Mouse (Mus musculus) right cerebral cortex, postnatal 14 days (tissue): ENCODE results near the gene Stx6.

Source experiments
- DNase-seq: peaks from one replicate; pipeline ENCODE4 v3.0.0; 2022

The Stx6 gene

DNA sequence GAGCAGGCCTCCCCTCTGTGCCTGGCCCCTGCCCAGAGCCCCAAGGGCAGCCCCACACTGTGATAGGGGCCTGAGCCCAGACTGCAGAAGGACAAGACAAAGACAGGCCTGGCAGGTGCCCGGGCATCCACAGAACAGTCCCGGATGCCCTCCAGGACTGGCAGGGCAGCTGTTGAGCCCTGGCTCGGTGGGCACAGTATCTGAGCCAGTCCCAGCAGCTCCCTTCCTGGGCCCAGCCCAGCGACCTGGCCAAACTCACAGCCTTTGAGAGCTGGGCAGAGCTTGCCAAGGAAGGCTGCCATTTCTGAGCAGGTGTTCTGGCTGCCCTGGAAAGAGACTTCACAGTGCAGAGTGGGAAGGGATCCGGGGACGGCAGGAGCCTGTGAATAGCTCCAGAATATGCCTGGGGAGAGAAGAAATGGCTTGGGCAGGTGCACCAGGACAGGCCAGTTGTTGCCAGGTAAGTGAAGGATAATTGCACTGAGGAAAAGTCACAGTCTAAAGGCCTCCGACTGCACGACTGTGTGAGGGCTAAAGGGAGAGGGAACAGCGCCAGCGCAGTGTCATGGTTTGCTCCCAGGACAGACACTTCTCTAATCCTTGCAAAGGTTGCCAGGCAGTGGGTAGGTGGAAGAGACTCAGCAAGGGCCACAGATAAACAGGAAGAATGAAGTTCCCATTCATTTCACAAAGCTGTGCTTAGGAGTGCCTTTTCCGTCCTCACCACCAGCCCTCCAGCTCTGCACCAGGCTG, 51.7 kb downstream of the Stx6 start:
- peak; percentile 12 for DNase-seq

DNA sequence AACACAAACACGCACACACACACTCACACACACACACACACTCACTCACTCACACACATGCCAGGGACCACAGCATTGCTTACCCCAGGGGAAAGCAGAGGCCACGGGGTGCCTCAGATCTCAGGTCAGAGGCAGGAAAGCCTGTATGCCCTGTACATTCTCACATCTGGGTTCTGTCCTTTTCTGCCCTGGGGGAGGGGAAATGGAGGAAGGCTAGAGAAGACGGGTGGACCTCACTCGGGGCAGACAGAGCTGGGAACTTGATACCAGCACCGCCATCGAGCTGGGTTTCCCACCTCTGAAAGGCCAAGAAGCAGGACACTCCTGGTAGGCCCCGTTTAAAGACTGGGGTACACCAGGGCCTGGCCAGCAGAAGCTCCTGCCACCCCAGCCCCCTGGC, 52.5 kb downstream of the Stx6 start:
- no peak for DNase-seq

DNA sequence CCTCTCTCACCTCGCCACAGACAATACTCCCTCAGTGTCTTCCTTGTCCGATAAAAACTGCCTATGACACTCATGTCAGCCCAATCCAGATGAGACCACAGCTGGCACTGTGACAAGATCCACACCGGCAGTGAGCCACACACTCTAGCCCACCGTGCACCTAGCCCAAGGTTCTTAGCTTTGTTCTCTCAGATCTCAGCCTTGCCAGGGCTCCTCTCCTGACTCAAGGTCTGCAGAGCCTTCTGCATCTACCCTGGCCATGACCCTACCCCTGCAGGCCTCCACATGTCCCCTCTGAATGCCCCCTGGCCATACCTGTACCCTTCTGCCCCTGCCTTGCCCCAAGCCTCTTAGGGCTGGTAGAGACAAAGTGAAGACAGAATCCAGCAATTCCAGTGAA, 53.6 kb downstream of the Stx6 start:
- DNase-seq, result peak; percentile 7

DNA sequence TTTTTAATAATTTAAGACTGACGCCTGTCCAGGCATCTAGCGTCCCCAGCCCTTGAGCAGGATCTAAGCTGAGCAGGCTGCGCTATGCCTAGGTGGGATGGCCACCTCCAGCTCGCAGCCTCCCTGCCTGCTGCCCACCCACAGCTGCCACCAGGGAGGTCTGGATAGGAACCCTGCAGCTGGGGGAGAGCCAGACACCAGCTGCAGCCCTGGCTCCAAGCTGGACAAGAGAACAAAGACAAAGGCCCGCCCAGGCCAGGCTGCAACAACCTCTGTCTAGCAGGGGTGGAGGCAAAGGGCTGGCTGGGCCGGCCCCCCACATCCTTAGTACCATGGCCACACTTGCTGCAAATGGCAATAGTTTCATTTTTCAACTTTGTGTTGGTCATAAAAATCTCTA, 54.0 kb downstream of the Stx6 start:
- peak; percentile 30 for DNase-seq

DNA sequence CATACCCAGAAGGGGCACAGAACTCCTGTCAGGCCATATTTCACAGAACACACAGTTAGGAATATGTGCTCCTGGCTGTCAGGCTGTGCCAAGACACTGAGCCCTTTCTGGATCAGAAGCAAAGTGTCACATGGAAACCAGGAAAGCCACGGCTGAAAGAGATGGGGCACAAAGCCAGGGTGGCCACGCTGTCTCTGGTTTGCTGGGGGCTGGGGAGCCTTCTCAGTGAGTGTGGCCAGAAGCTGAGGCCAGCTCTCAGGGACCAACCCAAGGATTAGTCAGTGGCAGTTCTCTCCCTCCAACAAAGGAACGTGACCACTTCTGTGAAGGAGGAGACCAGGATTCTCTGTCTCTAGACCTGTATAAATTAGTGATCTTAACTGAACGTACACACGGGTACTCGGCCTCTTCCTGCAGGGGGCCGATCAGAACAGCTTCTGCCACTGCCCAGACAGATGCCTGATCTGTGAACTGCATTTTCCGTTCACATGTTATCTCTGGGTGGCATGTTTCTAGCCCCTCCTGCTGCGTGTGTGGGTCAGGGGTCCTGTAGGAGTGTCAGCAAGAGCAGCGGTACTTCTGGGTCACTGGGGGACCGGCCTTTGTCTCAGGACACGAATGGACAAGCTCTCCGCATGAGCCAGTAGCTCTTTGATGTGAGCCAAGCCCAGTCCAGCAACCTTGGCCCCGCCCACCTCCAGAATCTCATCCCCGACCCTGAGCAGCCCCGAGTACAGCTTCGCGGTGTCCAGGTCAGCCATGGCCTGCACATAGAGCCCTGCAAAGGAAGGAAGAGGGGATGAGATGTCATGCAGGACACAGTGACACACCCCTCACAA, 54.6 kb downstream of the Stx6 start:
- peak; percentile 37 for DNase-seq

DNA sequence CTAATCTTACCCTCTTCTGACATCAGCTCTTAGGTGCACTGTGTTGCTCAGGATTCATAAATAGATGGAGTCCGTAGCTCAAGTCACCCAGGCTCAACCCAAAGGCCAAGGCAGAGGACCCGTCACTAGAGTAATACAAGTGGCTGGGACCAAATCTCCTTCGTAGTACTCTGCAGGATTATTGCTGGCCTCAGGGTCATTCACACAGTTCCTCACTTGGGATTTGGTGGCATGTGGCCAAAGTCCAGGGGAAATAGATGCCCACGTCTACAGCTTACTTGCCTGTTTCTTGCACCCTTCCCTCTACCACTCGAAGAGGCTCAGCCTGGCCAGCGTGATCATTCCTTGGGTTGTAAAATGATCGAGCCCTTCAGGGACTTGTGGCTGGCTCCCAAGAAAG, 55.4 kb downstream of the Stx6 start:
- peak; percentile 15 for DNase-seq

DNA sequence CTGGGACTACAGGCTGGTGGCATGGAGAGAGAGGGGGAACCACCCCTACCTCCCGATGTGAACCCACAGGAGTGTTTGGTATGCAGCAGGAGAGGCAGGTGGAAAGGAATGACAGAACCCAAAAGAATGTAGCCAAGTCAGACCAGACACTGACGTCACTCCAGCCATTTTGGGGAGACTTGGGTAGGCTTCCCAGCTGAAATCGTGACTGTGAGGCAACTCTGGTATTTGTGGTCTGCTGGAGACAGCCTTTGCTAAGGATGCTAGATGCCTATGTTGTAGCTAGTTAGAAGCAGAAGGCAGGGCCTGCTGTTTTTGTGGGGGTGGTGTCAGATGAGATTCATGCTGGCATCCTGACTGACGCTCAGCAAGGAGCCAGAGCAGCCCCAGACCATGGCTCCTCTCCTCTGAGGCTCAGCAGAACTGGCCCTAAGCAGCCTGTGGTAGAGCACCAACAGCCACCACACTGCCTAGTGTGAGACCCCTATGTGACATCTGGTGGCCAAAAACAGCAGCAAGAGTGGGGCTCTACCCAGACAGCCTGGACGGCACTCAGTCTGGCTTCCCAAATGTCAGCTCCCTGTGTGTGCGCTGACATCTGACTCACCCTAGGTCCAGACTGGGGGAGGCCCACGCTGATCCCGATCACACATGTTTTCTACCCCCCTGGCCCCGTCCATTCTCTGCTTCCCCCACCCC, 56.7 kb downstream of the Stx6 start:
- DNase-seq, result peak; percentile 50

DNA sequence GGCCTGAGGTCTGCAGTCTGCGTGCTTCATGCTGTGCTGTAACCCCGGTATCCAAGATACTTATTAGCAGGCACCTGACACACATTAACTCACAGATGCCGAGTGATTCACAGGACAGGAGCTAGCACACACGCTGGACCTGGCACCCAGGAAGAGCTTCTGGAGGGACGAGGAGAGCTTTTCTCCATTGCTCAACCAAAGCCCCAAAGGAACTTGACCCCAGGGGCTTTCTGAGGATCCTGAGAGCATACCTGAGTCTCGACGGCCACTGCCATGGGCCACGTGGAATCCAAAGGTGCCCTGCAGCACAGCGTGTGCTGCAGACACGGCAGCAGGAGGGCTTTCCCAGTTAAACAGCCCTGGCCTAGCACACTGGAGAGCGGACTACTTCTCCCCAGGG, 57.8 kb downstream of the Stx6 start:
- peak; percentile 5 for DNase-seq

DNA sequence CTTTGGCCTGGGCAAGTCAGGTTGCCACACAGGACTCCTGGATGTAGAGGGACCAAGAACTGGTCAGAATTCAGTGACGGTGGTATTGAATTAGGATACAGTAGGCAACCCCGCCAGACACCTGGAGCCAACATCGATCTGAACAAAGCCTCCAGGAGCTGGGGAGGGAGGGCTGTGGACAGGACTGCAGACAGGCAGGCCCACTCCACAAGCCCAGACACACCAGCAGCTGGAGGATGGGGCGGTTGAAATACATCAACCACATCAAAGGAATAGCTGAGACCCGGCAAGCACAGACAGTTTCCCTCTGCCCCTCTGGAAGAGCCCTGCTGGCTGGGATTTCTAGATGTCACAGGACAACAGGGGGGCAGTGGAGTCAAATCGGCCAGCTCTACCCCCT, 58.3 kb downstream of the Stx6 start:
- DNase-seq, result peak; percentile 3

DNA sequence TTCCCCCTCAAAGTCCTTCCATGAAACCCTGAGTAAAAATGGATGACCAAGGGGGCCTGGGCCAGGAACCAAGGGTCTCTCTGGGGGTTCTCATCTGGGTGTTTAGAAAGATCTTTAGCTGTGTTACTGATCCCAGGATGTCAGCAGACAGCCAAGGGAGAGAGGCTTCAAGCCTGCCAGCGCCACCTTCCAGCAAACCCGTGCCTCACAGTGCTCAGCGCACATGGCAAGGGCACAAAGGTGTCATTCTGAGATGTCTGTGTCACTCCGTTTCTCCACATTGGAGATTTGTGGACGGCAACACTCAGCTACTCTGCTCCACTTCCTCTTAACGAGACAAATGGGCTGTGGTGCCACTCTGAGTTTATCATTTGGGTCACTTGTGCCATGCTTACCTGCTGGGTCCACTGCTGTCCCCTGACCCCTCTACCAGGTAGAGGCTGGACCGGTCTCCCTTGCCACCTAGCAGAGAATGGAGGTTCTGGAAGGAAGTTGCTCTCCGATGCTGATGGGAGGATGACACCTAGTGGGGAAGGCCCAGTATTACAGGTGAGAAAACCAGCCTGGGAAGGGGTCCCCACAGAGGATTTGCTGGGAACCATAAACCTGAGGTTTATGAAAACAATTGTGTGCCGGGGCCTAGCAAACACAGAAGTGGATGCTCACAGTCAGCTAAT, 59.5 kb downstream of the Stx6 start:
- DNase-seq, result peak; percentile 35

DNA sequence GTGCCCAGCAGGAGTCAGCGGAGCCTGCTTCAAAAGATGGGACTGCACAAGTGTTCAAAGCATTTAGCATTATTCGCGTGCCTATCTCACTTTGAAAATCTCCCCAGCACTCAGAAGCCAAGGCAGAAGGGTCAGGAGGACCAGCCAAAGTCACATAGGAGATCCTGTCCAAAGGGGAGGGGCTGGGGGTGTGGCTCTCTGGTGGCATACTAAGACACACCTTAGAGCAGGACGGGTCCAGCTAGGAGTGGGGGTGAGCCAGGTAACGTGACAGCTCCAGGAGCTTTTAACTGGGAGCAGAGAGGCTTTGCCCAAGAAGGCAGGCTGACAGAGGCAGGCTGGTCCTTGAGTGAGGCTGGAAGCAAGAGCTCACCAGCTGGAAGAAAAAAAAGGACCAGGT, 60.4 kb downstream of the Stx6 start:
- peak; percentile 4 for DNase-seq

DNA sequence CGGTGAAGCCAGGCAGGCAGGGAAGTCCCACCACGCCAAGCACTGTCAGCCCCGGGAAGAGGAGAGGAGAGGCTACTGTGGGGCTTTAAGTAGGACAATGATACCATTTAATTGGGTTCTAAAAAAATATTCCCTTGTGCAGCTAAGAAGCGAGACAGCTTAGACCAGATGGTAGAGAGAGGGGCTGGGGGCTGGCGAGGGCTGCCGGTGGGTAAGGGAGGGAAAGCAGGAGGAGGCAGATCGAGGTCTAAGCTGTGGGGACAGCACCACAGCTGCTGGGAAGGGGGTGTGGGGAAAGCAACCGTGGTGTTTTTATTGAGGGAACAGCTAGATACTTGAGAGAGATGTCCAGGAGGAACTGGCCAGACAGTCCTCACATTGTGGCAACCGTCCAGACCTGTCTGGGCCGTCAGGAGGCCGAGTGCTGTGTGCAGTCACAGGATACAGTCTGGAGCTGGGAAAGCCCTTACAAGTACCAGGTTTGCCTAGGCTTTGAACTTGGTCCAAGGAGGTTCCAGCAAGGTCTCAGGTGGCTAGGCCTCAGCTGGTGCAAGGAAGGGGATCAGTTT, 63.7 kb downstream of the Stx6 start:
- DNase-seq, result no peak

DNA sequence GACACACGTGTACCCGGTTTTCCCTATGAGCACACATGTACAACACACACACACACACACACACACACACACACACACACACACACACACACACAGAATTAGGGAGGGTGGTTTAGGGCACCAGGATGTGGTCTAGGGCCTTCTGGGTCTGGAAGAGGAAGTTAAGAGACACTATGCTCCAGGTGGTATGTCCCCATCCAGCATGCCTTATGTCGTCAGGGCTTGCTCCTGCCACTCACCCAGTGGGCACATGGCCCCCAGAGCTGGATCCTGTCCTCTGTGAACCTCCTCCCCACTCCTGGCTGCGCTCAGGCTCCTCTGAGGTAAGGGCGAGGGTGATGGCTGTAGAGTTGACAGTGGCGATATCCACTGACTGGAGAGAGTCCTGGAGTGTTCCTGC, 64.5 kb downstream of the Stx6 start:
- no peak for DNase-seq

DNA sequence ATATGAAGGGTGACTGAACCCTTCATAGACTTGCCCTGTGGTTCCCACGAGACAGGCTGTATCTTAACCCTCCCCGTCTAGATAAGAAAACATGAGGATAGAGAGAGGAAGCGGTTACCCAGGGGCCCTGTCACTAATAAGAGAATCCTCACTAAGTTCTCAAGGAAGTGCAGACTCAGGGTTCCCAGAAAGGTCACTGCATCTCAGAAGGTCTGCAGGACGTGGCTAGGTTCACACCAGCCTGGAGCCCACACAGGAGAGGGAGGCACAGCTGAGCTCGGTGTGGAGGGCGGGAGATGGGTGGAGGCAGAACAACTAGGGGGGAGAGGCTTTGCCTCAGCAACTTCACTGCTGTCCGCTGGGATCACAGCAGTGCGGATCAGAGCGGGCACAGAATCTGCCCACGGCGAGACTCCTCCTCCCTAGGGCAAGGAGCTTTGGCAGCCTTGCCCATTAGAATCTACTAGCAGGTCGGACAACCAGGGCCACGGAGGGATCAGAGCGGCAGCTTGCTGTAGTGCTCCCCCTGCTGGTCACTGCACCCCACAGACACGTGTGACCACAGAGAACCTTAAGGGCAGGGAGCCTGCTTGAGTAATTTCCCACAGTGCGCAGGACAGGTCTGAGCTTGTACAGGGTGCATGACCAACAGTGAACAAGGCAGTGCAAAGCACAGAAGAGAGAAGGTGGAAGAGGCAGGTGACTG, 65.5 kb downstream of the Stx6 start:
- DNase-seq, result peak; percentile 83

DNA sequence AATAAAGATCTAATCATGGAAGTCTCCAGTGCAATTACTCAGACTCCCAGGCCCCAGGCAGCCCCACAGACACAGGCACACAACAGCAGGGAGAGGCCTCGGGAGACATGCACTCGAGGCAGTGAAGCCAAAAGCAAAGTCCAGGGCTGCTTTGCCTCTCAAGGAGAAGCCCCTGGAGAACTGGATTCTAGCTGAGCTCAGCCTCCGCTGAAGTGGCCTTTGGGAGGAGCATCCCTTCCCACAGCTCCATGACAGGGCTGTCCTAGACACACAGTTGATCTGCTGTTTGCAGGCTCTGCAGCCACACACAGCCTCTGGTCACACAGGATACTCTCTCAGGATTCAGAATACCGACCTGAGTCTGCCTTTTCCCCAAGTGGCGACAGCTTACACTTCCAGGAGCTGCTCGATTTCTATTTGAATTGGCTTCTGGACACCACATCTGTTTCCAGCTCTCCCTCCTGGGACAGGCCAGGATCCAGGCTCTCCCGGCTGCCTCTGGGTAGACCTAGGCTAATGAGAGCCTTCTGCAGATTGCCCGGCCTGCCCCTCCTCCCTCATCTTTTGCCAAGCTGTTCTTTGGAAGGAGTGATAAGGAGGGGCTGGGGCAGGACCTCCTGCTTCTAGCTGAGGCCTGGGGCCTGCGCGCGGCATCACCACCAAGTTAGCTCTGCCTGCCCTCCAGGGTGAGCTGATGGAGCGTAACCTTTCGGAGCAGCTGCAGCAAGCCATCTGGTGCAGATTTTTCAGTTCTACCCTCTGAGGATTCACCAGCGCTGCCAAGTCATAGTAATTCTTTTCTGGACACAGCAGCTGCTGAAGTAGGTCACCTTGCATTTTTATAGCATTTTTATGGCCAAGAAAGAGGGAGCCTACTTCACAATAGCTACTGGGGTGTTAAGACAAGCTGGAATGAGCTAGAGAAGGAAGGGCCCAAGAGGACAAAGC, 71.2 kb downstream of the Stx6 start:
- peak; percentile 25 for DNase-seq

DNA sequence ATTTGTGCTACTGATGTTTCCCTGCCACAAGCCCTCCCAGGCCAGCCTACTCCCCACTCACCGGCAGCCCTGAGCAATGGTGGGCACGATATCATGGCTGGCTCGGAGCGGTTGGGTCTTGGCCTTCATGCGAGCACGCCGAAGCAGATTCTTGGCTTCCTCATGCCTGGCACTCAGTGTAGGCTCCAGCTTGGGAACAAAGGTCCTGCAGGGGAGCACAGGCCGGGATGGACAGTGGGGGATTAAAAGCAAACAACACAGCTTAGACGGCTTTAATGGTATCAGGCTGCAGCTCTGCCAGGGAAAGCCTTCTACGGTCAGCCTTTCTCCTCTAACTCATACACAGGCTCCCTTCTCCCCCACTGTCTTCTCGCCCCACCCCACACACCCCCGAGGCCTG, 73.9 kb downstream of the Stx6 start:
- DNase-seq, result peak; percentile 5

DNA sequence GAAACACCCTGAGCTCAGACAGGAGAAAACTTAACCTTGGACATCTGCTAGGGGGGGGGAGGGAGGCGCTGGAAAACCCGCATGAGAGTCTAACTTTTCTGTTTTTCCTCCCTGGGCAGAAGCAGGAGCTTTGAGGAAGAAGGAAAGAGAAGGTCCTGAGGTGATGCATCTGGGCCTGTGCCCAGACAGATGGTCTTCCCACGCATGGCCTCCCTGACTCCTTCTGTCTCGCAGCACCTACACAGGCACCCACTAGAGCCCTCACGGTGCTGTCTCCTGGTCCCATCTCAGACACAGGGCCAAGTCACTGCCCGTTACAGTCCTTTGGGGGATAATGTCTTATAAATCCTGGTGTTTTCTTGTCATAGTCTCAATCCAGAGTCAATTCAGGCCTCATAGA, 74.3 kb downstream of the Stx6 start:
- DNase-seq, result no peak

DNA sequence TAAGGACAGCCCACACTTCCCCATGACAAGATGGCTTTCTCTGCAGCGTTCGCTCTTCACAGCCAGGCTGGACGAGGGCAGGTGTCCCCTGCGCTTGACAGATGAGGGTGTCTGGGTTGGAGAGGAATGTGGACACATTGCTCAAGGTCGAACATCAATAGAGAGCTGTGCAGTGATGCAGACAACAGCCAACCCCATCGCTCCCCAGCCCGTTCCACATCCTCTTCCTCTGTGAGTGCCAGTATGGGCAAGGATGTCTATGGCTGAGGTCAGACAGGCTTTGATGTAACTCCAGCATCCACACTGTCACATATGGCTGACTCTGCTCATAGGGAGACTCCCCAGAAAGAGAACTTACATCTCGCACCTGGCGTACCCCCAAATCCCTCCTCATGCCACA, 74.9 kb downstream of the Stx6 start:
- DNase-seq, result no peak

DNA sequence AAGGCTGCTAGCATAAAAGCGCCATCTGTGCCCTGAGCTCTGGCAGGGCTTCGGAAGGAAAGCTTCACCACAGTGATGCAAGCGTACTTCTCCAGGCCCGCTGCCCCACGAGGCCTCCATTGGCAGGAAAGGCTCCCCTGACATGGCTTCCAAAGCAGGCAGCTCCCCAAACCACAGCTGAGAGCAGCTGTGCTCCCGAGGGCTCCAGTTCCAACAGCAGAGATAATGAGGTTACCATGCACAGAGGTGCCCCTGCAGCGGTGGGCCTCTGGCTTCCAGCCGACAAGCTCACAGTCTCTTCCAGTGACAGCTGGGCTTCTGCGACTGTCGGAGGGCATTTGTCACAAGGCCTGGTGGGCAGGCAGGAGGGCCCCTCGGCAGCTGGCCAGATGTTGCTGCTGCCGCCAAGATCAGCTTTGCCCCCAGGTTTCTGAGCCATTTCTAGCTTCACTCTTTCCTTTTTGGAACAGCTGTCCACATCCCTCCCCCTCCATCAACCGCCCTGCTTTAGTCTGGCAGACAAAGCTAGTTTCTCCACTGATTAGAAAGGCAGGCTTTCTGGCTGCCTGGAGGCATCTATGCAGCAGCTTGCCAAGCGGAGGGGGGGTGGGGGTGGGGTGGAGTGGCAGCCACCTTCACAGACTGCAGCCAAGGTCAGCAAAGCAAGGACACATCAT, 75.6 kb downstream of the Stx6 start:
- DNase-seq, result peak; percentile 54

DNA sequence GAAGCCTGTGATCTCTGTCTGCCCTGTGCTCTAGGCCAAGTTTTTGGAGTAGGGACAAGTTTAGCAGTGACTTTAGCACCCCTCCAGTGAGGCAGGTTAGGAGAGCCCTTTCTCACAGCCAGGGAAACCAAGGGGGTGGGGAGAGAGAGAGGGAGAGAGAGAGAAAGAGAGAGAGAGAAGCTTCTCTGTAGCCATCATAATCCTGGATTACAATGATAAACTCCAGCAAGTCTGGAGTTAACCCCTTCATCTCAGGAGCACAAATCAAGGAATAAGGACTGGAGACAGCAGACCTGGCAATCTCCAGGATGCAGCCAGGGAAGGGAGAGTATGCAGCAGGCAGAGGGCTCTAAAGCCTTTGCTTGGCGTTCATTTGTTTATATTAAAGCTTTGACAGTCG, 77.1 kb downstream of the Stx6 start:
- no peak for DNase-seq
